Mouse (Mus musculus) MEL (cell line): ENCODE measurements around the gene Hoxb1. TPM values are rescaled to one million over a fixed set of nuclear protein-coding genes. Genes with fewer than 3 reads are reported as not detected.

Source experiments
- DNase-seq: peaks from one replicate; pipeline ENCODE4 v3.0.0; 2011; ENCODE audit warnings: low read depth, low spot score
- H3K27ac ChIP-seq: 2 replicates; pipeline ENCODE4 v1.5.1; 2012; ENCODE audit warnings: low read depth, mild to moderate bottlenecking, control low read depth, low read length, moderate library complexity; ENCODE audit not compliant: control insufficient read depth
- H3K27me3 ChIP-seq, 2 experiments: fragments of 150-350 bp in 1 of 2; sonication (generic) in 1 of 2; 2 replicates each; pipeline ENCODE4 v1.6.1; 2012; ENCODE audit warnings: low read length in 2 of 2, mild to moderate bottlenecking in 2 of 2, improper control_type of control experiment in 1 of 2, moderate library complexity in 1 of 2; ENCODE audit not compliant: insufficient read depth in 2 of 2, control insufficient read depth in 1 of 2
- H3K36me3 ChIP-seq, 2 experiments: 2 replicates each; pipeline ENCODE4 v1.6.1; 2012 to 2014; ENCODE audit warnings: low read length in 2 of 2, improper control_type of control experiment in 1 of 2, inconsistent platforms in 1 of 2, mild to moderate bottlenecking in 1 of 2; ENCODE audit not compliant: insufficient read depth in 2 of 2, control insufficient read depth in 1 of 2
- H3K4me1 ChIP-seq, 2 experiments: fragments of 150-350 bp in 1 of 2; sonication (generic) in 1 of 2; 2 replicates each; pipeline ENCODE4 v1.6.1; 2012; ENCODE audit warnings: low read length in 2 of 2, improper control_type of control experiment in 1 of 2, mild to moderate bottlenecking in 1 of 2; ENCODE audit not compliant: insufficient read depth in 2 of 2, control insufficient read depth in 1 of 2
- H3K4me3 ChIP-seq, 2 experiments: fragments of 150-350 bp in 1 of 2; sonication (generic) in 1 of 2; 2 replicates each; pipeline ENCODE4 v1.5.1; 2012; ENCODE audit warnings: low read depth in 2 of 2, low read length in 2 of 2, mild to moderate bottlenecking in 2 of 2, moderate library complexity in 2 of 2, control low read depth in 1 of 2, improper control_type of control experiment in 1 of 2; ENCODE audit not compliant: control insufficient read depth in 1 of 2, insufficient read depth in 1 of 2
- H3K79me2 ChIP-seq: 2 replicates; pipeline ENCODE4 v1.6.1; 2012; ENCODE audit warnings: mild to moderate bottlenecking, low read length, moderate library complexity; ENCODE audit not compliant: control insufficient read depth, poor library complexity, insufficient read depth
- H3K9ac ChIP-seq: 2 replicates; pipeline ENCODE4 v1.6.1; 2012; ENCODE audit warnings: low read depth, mild to moderate bottlenecking, control low read depth, low read length, moderate library complexity; ENCODE audit not compliant: control insufficient read depth, poor library complexity, severe bottlenecking
- H3K9me3 ChIP-seq: fragments of 150-350 bp; sonication (generic); replicated peaks from 2 replicates; pipeline ENCODE4 v1.6.1; 2012; ENCODE audit warnings: mild to moderate bottlenecking, low read length, improper control_type of control experiment, moderate library complexity; ENCODE audit not compliant: insufficient read depth
- BHLHE40 ChIP-seq: IDR thresholded peaks from 2 replicates; pipeline ENCODE4 v1.6.1; 2012; ENCODE audit warnings: low read depth, mild to moderate bottlenecking, inconsistent platforms, low read length, improper control_type of control experiment, borderline replicate concordance
- CHD1 ChIP-seq: IDR thresholded peaks from 2 replicates; pipeline ENCODE4 v1.6.1; 2012; ENCODE audit warnings: low read depth, mild to moderate bottlenecking, inconsistent platforms, low read length, improper control_type of control experiment
- E2F4 ChIP-seq: IDR thresholded peaks from 2 replicates; pipeline ENCODE4 v1.6.1; 2011; ENCODE audit warnings: low read depth, low read length, improper control_type of control experiment, borderline replicate concordance
- ELF1 ChIP-seq: IDR thresholded peaks from 2 replicates; pipeline ENCODE4 v1.6.1; 2014; ENCODE audit warnings: low read depth, mild to moderate bottlenecking, inconsistent platforms, low read length, improper control_type of control experiment, moderate library complexity
- ETS1 ChIP-seq: IDR thresholded peaks from 2 replicates; pipeline ENCODE4 v1.6.1; 2012; ENCODE audit warnings: low read depth, mild to moderate bottlenecking, inconsistent platforms, low read length, improper control_type of control experiment, moderate library complexity
- HCFC1 ChIP-seq: IDR thresholded peaks from 2 replicates; pipeline ENCODE4 v1.6.1; 2012; ENCODE audit warnings: low read depth, mild to moderate bottlenecking, inconsistent platforms, low read length, improper control_type of control experiment, moderate library complexity
- MAFK ChIP-seq: IDR thresholded peaks from 2 replicates; pipeline ENCODE4 v1.6.1; 2011; ENCODE audit warnings: low read depth, mild to moderate bottlenecking, low read length, improper control_type of control experiment, borderline replicate concordance
- MEF2A ChIP-seq: IDR thresholded peaks from 2 replicates; pipeline ENCODE4 v1.6.1; 2014; ENCODE audit warnings: low read depth, mild to moderate bottlenecking, inconsistent platforms, low read length, improper control_type of control experiment; ENCODE audit not compliant: poor library complexity, insufficient replicate concordance, severe bottlenecking; ENCODE audit errors: extremely low read depth
- MYC ChIP-seq: IDR thresholded peaks from 2 replicates; pipeline ENCODE4 v1.6.1; 2011; ENCODE audit warnings: low read depth, mild to moderate bottlenecking, low read length, improper control_type of control experiment, moderate library complexity
- POLR2A ChIP-seq, 2 experiments: IDR thresholded peaks; 2 replicates each; pipeline ENCODE4 v1.6.1; 2011 to 2012; ENCODE audit warnings: low read length in 2 of 2, mild to moderate bottlenecking in 2 of 2, control low read depth in 1 of 2, improper control_type of control experiment in 1 of 2, low read depth in 1 of 2, moderate library complexity in 1 of 2; ENCODE audit not compliant: control insufficient read depth in 1 of 2, insufficient read depth in 1 of 2, poor library complexity in 1 of 2
- POLR2AphosphoS2 ChIP-seq: IDR thresholded peaks from 2 replicates; pipeline ENCODE4 v1.6.1; 2011; ENCODE audit warnings: low read length, improper control_type of control experiment
- POLR2AphosphoS5 ChIP-seq: IDR thresholded peaks from 2 replicates; pipeline ENCODE4 v1.6.1; 2012; ENCODE audit warnings: low read depth, borderline replicate concordance, mild to moderate bottlenecking, inconsistent platforms, low read length, moderate library complexity, mixed read lengths
- RAD21 ChIP-seq: IDR thresholded peaks from 2 replicates; pipeline ENCODE4 v1.6.1; 2011; ENCODE audit warnings: mild to moderate bottlenecking, low read depth, low read length, improper control_type of control experiment
- RCOR1 ChIP-seq: IDR thresholded peaks from 2 replicates; pipeline ENCODE4 v1.6.1; 2012; ENCODE audit warnings: low read depth, mild to moderate bottlenecking, inconsistent platforms, low read length, improper control_type of control experiment
- SMC3 ChIP-seq: IDR thresholded peaks from 2 replicates; pipeline ENCODE4 v1.6.1; 2011; ENCODE audit warnings: low read depth, low read length, improper control_type of control experiment
- TAL1 ChIP-seq: IDR thresholded peaks from 2 replicates; pipeline ENCODE4 v1.6.1; 2012; ENCODE audit warnings: mild to moderate bottlenecking, inconsistent platforms, low read length, moderate library complexity, mixed read lengths
- TCF12 ChIP-seq: IDR thresholded peaks from 2 replicates; pipeline ENCODE4 v1.6.1; 2014; ENCODE audit warnings: low read depth, mild to moderate bottlenecking, inconsistent platforms, low read length, improper control_type of control experiment, moderate library complexity
- UBTF ChIP-seq: IDR thresholded peaks from 2 replicates; pipeline ENCODE4 v1.6.1; 2012; ENCODE audit warnings: low read depth, mild to moderate bottlenecking, inconsistent platforms, low read length, improper control_type of control experiment, moderate library complexity, borderline replicate concordance; ENCODE audit not compliant: insufficient read depth
- ZKSCAN1 ChIP-seq: IDR thresholded peaks from 2 replicates; pipeline ENCODE4 v1.6.1; 2012; ENCODE audit warnings: low read depth, mild to moderate bottlenecking, inconsistent platforms, low read length, improper control_type of control experiment, moderate library complexity
- ZMIZ1 ChIP-seq: IDR thresholded peaks from 2 replicates; pipeline ENCODE4 v1.6.1; 2012; ENCODE audit warnings: low read depth, mild to moderate bottlenecking, inconsistent platforms, low read length, improper control_type of control experiment, moderate library complexity
- ZNF384 ChIP-seq: IDR thresholded peaks from 2 replicates; pipeline ENCODE4 v1.6.1; 2012; ENCODE audit warnings: low read depth, mild to moderate bottlenecking, inconsistent platforms, low read length, improper control_type of control experiment
- polyA plus RNA-seq, 2 experiments: library from polyadenylated mRNA; stranded (reverse) in 1 of 2; unstranded in 1 of 2; fragments of >175 nt in 1 of 2; fragments of >200 nt in 1 of 2; gene quantifications; 2 replicates each; pipeline versions ENCODE4 v1.2.1 to v1.2.4; 2012; ENCODE audit warnings: low replicate concordance in 2 of 2, low read depth in 1 of 2; ENCODE audit not compliant: insufficient read length in 2 of 2, insufficient read depth in 1 of 2, missing spikeins in 1 of 2
- total RNA-seq: library from RNA; depleted of rRNA; stranded (reverse); fragments of 300-350 nt; gene quantifications from 2 replicates; pipeline ENCODE4 v1.2.3, GENCODE M21; 2012

Gene Hoxb1
- total and polyA plus RNA-seq, 3 experiments = not detected

- Histone ChIP-seq H3K27me3 (peaks cover 7 to 9% of the 10 kb centered on the region in 2 experiments; a peak in 3 of 4 replicates), H3K9me3 (no peaks in the 10 kb centered on the region)
- TF ChIP-seq POLR2AphosphoS2 = no peak
- TF ChIP-seq E2F4 = no peak
- no peak for TF ChIP-seq TCF12
- TF ChIP-seq MAFK = no peak
- TF ChIP-seq ETS1 = no peak
- no peak for TF ChIP-seq SMC3
- no peak for TF ChIP-seq ZNF384
- TF ChIP-seq POLR2AphosphoS5 = no peak
- TF ChIP-seq HCFC1 = no peak
- no peak for TF ChIP-seq RAD21
- TF ChIP-seq TAL1 = no peak
- TF ChIP-seq BHLHE40 = no peak
- TF ChIP-seq RCOR1 = no peak
- no peak for TF ChIP-seq MYC
- TF ChIP-seq ELF1 = no peak
- TF ChIP-seq, all 39 proteins: peak for 0
- Histone ChIP-seq H3K27ac (no peak overlapping the region), H3K79me2 (no peaks in the 10 kb centered on the region), H3K4me1 (no peaks in the 10 kb centered on the region), H3K9ac (no peak overlapping the region), H3K36me3 (no peaks in the 10 kb centered on the region), H3K4me3 (no peak overlapping the region)
- DNase-seq = no peak
Measured at GRCm38 (mm10) chr11:96374810-96375209, 9.3 kb downstream of the Hoxb1 start.

GRCm38 (mm10) chr11:96383381-96383780 is 17.8 kb downstream of the Hoxb1 start:
- TF ChIP-seq POLR2A (IDR thresholded peaks at IDR 0.05; ENCODE audit: control insufficient read depth in 1 of 2, insufficient read depth in 1 of 2, low read depth in 1 of 2, low read length in 2 of 2, poor library complexity in 1 of 2) = no peak
- no peak for TF ChIP-seq MEF2A
- no peak for TF ChIP-seq ZMIZ1
- TF ChIP-seq ZKSCAN1 = no peak
- no peak for TF ChIP-seq UBTF
- no peak for TF ChIP-seq ELF1
- TF ChIP-seq CHD1 = no peak
- no peak for TF ChIP-seq RAD21
- no peak overlapping the region for H3K9ac ChIP-seq
- H3K4me3 ChIP-seq = no peak overlapping the region
- H3K27ac ChIP-seq = no peak overlapping the region
- no peaks in the 10 kb centered on the region for H3K4me1 ChIP-seq
- no peaks in the 10 kb centered on the region for H3K79me2 ChIP-seq
- no peak for DNase-seq
- H3K27me3 ChIP-seq = peaks cover 4 to 10% of the 10 kb centered on the region in 2 experiments
- H3K9me3 ChIP-seq = no peaks in the 10 kb centered on the region
- no peaks in the 10 kb centered on the region for H3K36me3 ChIP-seq
